Mouse (Mus musculus) ES-Bruce4 (cell line): ENCODE measurements at regions not wholly inside any gene's neighbourhood (a gene's known extent, or its start where the extent isn't known, plus 50 kb on each side); places are given as distances from the start of the nearest gene placed in this dataset.

ENCODE experiments used
- H3K27ac ChIP-seq: 2 replicates; pipeline ENCODE4 v1.5.1; 2012; ENCODE audit warnings: low read length, inconsistent platforms; ENCODE audit not compliant: insufficient read depth
- H3K27me3 ChIP-seq: 2 replicates; pipeline ENCODE4 v1.6.1; 2012; ENCODE audit warnings: mild to moderate bottlenecking, low read length, inconsistent platforms; ENCODE audit not compliant: control insufficient read depth, poor library complexity, insufficient read depth, severe bottlenecking
- H3K36me3 ChIP-seq: 2 replicates; pipeline ENCODE4 v1.6.1; 2012; ENCODE audit warnings: inconsistent platforms, mild to moderate bottlenecking, low read length, moderate library complexity; ENCODE audit not compliant: control insufficient read depth, poor library complexity, insufficient read depth, severe bottlenecking
- H3K4me1 ChIP-seq: one replicate; pipeline ENCODE4 v1.8.1; 2011; ENCODE audit warnings: low read length; ENCODE audit not compliant: control insufficient read depth, insufficient read depth
- H3K4me3 ChIP-seq: 2 replicates; pipeline ENCODE4 v1.5.1; 2011; ENCODE audit warnings: low read depth, mild to moderate bottlenecking, low read length
- H3K9ac ChIP-seq: 2 replicates; pipeline ENCODE4 v1.6.1; 2012; ENCODE audit warnings: low read depth, mild to moderate bottlenecking, inconsistent platforms; ENCODE audit not compliant: poor library complexity, severe bottlenecking
- H3K9me3 ChIP-seq: replicated peaks from 2 replicates; pipeline ENCODE4 v1.6.1; 2012; ENCODE audit warnings: mild to moderate bottlenecking, low read length, inconsistent platforms; ENCODE audit not compliant: control insufficient read depth, poor library complexity, insufficient read depth, severe bottlenecking
- CTCF ChIP-seq: IDR thresholded peaks from one replicate; pipeline ENCODE4 v1.8.1; 2011; ENCODE audit warnings: low read depth, low read length
- EP300 ChIP-seq: IDR thresholded peaks from 2 replicates; pipeline ENCODE4 v1.6.1; 2011; ENCODE audit warnings: low read depth, low read length; ENCODE audit not compliant: insufficient read depth
- POLR2A ChIP-seq: IDR thresholded peaks from one replicate; pipeline ENCODE4 v1.8.1; 2011; ENCODE audit warnings: low read length; ENCODE audit not compliant: insufficient read depth

- H3K9ac ChIP-seq = no peak overlapping the region
- no peak overlapping the region for H3K4me3 ChIP-seq
- no peak overlapping the region for H3K27ac ChIP-seq
- no peaks in the 10 kb centered on the region for H3K36me3 ChIP-seq
- TF ChIP-seq CTCF (no peak), POLR2A (no peak), EP300 (no peak)
- H3K9me3 ChIP-seq = no peaks in the 10 kb centered on the region
- no peaks in the 10 kb centered on the region for H3K4me1 ChIP-seq
- no peaks in the 10 kb centered on the region for H3K27me3 ChIP-seq
Measured at GRCm38 (mm10) chr8:109216318-109216717, 277.5 kb upstream of the Pmfbp1 start.

GRCm38 (mm10) chr8:109217326-109217725 is 276.5 kb upstream of the Pmfbp1 start:
- no peak overlapping the region for H3K4me3 ChIP-seq
- no peaks in the 10 kb centered on the region for H3K4me1 ChIP-seq
- no peaks in the 10 kb centered on the region for H3K9me3 ChIP-seq
- TF ChIP-seq POLR2A = no peak
- no peak overlapping the region for H3K27ac ChIP-seq
- no peaks in the 10 kb centered on the region for H3K27me3 ChIP-seq
- H3K36me3 ChIP-seq = no peaks in the 10 kb centered on the region
- H3K9ac ChIP-seq = no peak overlapping the region

- Histone ChIP-seq H3K4me3 (no peak overlapping the region), H3K9ac (no peak overlapping the region), H3K9me3 (no peaks in the 10 kb centered on the region), H3K4me1 (no peaks in the 10 kb centered on the region), H3K36me3 (no peaks in the 10 kb centered on the region), H3K27me3 (0 out of 2 replicates have a peak, but pooled peaks cover 1% of the 10 kb centered on the region), H3K27ac (no peak overlapping the region)
- no peak for TF ChIP-seq POLR2A
- no peak for TF ChIP-seq EP300
- no peak for TF ChIP-seq CTCF
Measured at GRCm38 (mm10) chr8:109232281-109233234, 261.3 kb upstream of the Pmfbp1 start.

- Histone ChIP-seq H3K4me1 (no peaks in the 10 kb centered on the region), H3K36me3 (no peaks in the 10 kb centered on the region), H3K27ac (no peak overlapping the region), H3K4me3 (no peak overlapping the region), H3K9me3 (no peaks in the 10 kb centered on the region), H3K27me3 (no peaks in the 10 kb centered on the region), H3K9ac (no peak overlapping the region)
- TF ChIP-seq POLR2A (no peak), EP300 (no peak)
Measured at GRCm38 (mm10) chr8:109245526-109245925, 248.3 kb upstream of the Pmfbp1 start.

- Histone ChIP-seq H3K27ac (no peak overlapping the region), H3K9ac (no peak overlapping the region), H3K27me3 (no peaks in the 10 kb centered on the region), H3K36me3 (no peaks in the 10 kb centered on the region), H3K4me3 (no peak overlapping the region), H3K4me1 (no peaks in the 10 kb centered on the region), H3K9me3 (no peaks in the 10 kb centered on the region)
- no peak for TF ChIP-seq EP300
- no peak for TF ChIP-seq CTCF
- no peak for TF ChIP-seq POLR2A
Measured at GRCm38 (mm10) chr8:109247875-109248274, 246.0 kb upstream of the Pmfbp1 start.

- Histone ChIP-seq H3K9ac (no peak overlapping the region), H3K36me3 (no peaks in the 10 kb centered on the region), H3K4me1 (no peaks in the 10 kb centered on the region), H3K27me3 (no peaks in the 10 kb centered on the region), H3K4me3 (no peak overlapping the region), H3K27ac (no peak overlapping the region), H3K9me3 (no peaks in the 10 kb centered on the region)
- no peak for TF ChIP-seq EP300
- TF ChIP-seq CTCF = no peak
- TF ChIP-seq POLR2A = no peak
Measured at GRCm38 (mm10) chr8:109248356-109248755, 245.5 kb upstream of the Pmfbp1 start.
